Mouse (Mus musculus) NIH3T3 (cell line): ENCODE measurements at regions not wholly inside any gene's neighbourhood (a gene's known extent, or its start where the extent isn't known, plus 50 kb on each side); places are given as distances from the start of the nearest gene placed in this dataset.
"Not testable (repeated sequence)": the region's sequence is repeated elsewhere in the genome, so short reads cannot be mapped to it uniquely, and the experiment has no call there.

Experiments used
- DNase-seq: peaks from one replicate; pipeline ENCODE4 v3.0.0-alpha.2; 2012; ENCODE audit warnings: low read depth

GRCm38 (mm10) chrX:95366995-95367394 lies 77.7 kb downstream of the Amer1 start:
- DNase-seq = no peak

DNA sequence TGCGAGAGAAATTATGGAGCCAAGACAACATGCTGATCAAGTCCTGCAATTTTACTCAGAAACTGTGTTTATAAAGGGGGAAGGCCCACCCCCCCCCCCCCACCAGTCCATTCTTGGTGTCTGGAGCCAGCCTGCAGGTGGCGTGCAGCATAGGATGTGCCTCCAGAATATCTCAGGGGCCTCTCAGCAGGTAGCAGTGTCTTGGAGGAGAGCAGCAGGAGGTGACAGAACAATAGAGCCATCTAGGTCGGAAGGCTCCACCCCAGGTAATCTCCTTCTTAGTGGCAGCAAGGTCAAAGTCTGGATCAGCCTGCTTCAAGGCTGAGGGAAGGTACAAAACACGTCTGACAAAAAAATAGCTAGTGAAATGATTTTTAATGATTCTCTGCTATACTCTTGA lies 79.3 kb downstream of the Amer1 start:
- DNase-seq = not testable (repeated sequence)

DNA sequence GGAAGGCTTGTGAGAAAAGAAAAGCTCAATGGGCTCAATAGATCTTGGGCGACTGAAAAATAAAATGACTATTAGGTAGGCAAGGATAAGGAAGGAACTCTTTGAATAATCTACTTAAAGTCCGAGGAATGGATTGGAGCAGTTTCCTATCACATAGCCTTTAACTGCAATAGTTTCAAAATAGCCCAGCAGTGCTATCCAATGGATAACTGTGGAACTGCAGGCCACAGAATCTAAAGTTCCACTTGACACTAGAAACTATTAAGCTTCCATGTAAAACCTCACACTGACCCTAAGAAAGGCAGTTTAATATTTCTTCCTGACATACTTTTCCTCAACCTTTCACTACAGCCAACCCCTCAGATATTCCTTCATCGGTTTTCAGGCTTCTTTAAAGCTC lies 85.6 kb downstream of the Amer1 start:
- peak; percentile 39 for DNase-seq
